Mouse (Mus musculus) lung, postnatal 0 days (tissue): ENCODE results near the gene Nr3c2. TPM values are rescaled to one million over a fixed set of nuclear protein-coding genes. Genes with fewer than 3 reads are reported as not detected.

Source experiments
- ATAC-seq: fragments of 200-750 bp; cut with Nextera tagmentation; 2 replicates; pipeline ENCODE4 v1.8.0; 2017; ENCODE audit warnings: moderate library complexity
- DNase-seq: peaks from one replicate; pipeline ENCODE4 v3.0.0-alpha.2; 2016; ENCODE audit warnings: low spot score
- H3K27ac ChIP-seq: fragments of 300-500 bp; sonication (generic); 2 replicates; pipeline ENCODE4 v1.5.1; 2014; ENCODE audit warnings: antibody characterized with exemption, mild to moderate bottlenecking, low read length, mixed read lengths
- H3K27me3 ChIP-seq: fragments of 300-500 bp; sonication (generic); replicated peaks from 2 replicates; pipeline ENCODE4 v1.6.1; 2014; ENCODE audit warnings: low read length, mixed read lengths; ENCODE audit not compliant: insufficient read depth
- H3K36me3 ChIP-seq: fragments of 300-500 bp; sonication (generic); 2 replicates; pipeline ENCODE4 v1.6.1; 2014; ENCODE audit warnings: low read length, mixed read lengths; ENCODE audit not compliant: insufficient read depth
- H3K4me1 ChIP-seq: fragments of 300-500 bp; sonication (generic); 2 replicates; pipeline ENCODE4 v1.6.1; 2014; ENCODE audit warnings: antibody characterized with exemption, low read depth, low read length, mixed read lengths; ENCODE audit not compliant: insufficient read depth
- H3K4me2 ChIP-seq: fragments of 300-500 bp; sonication (generic); replicated peaks from 2 replicates; pipeline ENCODE4 v1.6.1; 2014; ENCODE audit warnings: low read depth, mild to moderate bottlenecking, low read length, moderate library complexity, mixed read lengths
- H3K4me3 ChIP-seq: fragments of 300-500 bp; sonication (generic); 2 replicates; pipeline ENCODE4 v1.5.1; 2014; ENCODE audit warnings: low read depth, low read length
- H3K9ac ChIP-seq: fragments of 300-500 bp; sonication (generic); replicated peaks from 2 replicates; pipeline ENCODE4 v1.6.1; 2014; ENCODE audit warnings: low read depth, mild to moderate bottlenecking
- H3K9me3 ChIP-seq: fragments of 300-500 bp; sonication (generic); 2 replicates; pipeline ENCODE4 v1.6.1; 2016; ENCODE audit warnings: low read length, mixed read lengths
- CTCF ChIP-seq: IDR thresholded peaks from 2 replicates; pipeline ENCODE4 v1.5.1; 2016; ENCODE audit warnings: antibody characterized with exemption, mild to moderate bottlenecking
- EP300 ChIP-seq: IDR thresholded peaks from 2 replicates; pipeline ENCODE4 v1.6.1; 2016; ENCODE audit warnings: antibody characterized with exemption, mild to moderate bottlenecking, control low read depth
- WGBS: fragments of 180-500 bp; shearing (Covaris S2); extraction: QIAGEN DNeasy Blood & Tissue Kit; methylation state at CpG from one replicate; pipeline ENCODE4 v1.1.7; 2014; 5-methylcytosine and 5-hydroxymethylcytosine counted together
- polyA plus RNA-seq: library from polyadenylated mRNA; unstranded; fragments of >200 nt; fragmentation: Nextera tagmentation; extraction: Ambion mirVana; gene quantifications from 2 replicates; pipeline ENCODE4 v1.2.1, GENCODE M21; 2015

Nr3c2 gene
- polyA plus RNA-seq, 1 experiment from 2014 or later = 1.6 TPM

DNA sequence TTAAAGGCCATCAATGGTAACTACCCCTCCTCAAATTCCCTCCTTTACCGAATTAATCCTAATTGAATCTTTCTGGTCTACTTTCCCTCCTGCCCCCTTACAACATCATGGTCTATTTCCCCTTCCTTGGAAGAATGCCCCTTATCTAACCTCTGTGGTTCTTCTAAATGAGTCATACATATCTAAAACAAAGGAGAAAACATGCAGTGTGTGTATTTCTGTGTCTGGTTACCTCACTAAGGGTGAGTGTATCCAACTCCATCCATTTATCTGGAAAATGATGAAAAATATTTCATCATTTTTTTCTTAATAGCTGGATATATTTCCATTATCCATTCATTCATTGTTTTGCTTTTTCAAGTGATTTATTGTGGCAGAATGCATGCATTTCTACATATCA, 332.0 kb downstream of the Nr3c2 start:
- no peak for ATAC-seq
- Histone ChIP-seq H3K27me3 (no peaks in the 10 kb centered on the region), H3K4me3 (no peak overlapping the region), H3K27ac (no peak overlapping the region), H3K4me1 (no peaks in the 10 kb centered on the region), H3K9ac (no peak overlapping the region), H3K9me3 (no peaks in the 10 kb centered on the region), H3K36me3 (no peaks in the 10 kb centered on the region), H3K4me2 (no peak overlapping the region)
- WGBS = 90% methylated on average over 1 of the region's 1 CpGs
- no peak for DNase-seq
- TF ChIP-seq CTCF (no peak), EP300 (no peak)

DNA sequence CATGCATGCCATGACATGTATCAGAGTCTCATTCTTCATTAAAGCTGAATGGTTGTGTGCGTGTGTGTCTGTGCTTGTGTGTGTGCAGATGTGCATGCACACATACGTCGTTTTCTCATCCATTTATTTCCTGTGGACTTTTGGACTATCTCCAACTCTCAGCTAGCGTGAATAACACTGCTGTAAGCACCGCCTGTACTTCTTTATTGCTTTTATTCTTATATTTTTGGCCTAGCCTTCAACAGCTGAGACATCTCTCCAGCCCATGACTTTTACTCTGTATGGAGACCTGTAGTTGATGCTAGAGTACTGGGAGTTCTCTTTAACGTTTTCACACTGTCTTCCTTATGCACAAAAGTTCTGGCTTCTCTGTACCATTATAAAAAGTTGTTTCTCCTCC, 332.6 kb downstream of the Nr3c2 start:
- Histone ChIP-seq H3K9me3 (no peaks in the 10 kb centered on the region), H3K36me3 (no peaks in the 10 kb centered on the region), H3K27me3 (no peaks in the 10 kb centered on the region), H3K9ac (no peak overlapping the region), H3K27ac (no peak overlapping the region), H3K4me1 (no peaks in the 10 kb centered on the region), H3K4me3 (no peak overlapping the region), H3K4me2 (no peak overlapping the region)
- ATAC-seq = no peak
- 41% methylated on average over 6 of the region's 6 CpGs for WGBS
- TF ChIP-seq CTCF (no peak), EP300 (no peak)
- no peak for DNase-seq

DNA sequence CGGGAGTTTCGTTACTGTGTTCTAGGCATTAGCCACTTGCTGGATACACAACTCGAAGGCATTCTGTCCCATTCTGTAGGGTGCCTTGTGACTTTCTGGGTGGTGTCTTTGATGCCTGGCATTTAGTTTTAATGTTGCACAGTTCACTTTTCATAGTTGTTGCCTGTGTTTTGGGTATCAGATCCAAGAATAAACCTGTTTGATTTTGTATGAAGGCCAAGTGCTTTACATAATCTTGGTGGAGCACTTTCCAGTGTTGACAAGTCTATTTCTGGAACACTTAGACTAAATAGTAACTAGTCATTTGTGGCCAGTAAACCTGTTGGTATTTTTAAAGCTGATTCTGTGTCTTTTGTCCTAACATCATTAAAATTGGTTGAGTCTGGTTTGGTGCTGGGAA, 333.2 kb downstream of the Nr3c2 start:
- 54% methylated on average over 3 of the region's 3 CpGs for WGBS
- Histone ChIP-seq H3K4me2 (no peak overlapping the region), H3K4me3 (no peak overlapping the region), H3K27me3 (no peaks in the 10 kb centered on the region), H3K4me1 (no peaks in the 10 kb centered on the region), H3K27ac (no peak overlapping the region), H3K9ac (no peak overlapping the region), H3K9me3 (no peaks in the 10 kb centered on the region), H3K36me3 (no peaks in the 10 kb centered on the region)
- ATAC-seq (no peak), DNase-seq (peak; percentile 17)
- TF ChIP-seq EP300 = peak; percentile 59
- no peak for TF ChIP-seq CTCF

DNA sequence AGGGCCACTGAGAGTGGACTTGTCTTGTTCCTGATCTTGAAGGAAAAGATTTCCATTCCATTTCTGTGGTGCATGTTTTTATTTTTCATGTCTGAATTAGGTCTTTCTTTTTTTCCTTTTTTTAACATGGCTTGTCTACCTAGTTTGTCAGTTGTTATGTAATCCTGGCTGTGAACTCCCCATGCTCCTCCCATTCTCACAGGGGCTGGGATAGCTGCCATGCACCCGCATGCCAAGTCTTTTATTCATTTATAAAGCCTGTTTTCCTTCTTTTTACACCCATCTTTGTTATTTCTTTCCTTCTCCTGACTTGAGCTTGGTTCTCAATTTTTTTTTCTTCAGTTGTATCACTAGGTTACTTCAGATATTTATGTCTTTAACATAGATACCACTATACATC, 337.5 kb downstream of the Nr3c2 start:
- peak; percentile 18 for DNase-seq
- no peaks in the 10 kb centered on the region for H3K27me3 ChIP-seq
- no peak overlapping the region for H3K9ac ChIP-seq
- no peaks in the 10 kb centered on the region for H3K36me3 ChIP-seq
- no peaks in the 10 kb centered on the region for H3K4me1 ChIP-seq
- 49% methylated on average over 1 of the region's 1 CpGs for WGBS
- no peak overlapping the region for H3K4me2 ChIP-seq
- TF ChIP-seq CTCF (no peak), EP300 (no peak)
- H3K4me3 ChIP-seq = no peak overlapping the region
- H3K27ac ChIP-seq = no peak overlapping the region
- ATAC-seq = no peak
- H3K9me3 ChIP-seq = no peaks in the 10 kb centered on the region

DNA sequence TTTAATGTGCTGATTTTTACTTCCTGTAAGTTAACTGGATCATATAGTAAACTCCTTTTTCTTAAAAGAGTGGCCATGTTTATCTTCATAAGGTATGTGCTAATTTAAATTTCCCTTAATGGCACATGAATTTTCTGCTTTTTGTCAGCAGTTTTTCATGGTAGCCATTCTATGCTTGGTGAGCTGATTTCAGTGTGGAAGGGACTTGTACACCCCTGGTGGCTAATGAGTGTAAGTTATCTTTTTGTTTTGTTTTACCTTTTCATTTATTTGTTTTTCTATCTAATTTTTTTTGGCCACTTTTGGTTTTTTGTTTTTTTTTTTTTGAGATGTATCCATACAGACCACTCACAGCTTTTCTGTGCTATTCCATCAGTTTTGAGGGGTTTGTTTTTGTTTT, 340.2 kb downstream of the Nr3c2 start:
- H3K27ac ChIP-seq = no peak overlapping the region
- no peak overlapping the region for H3K4me3 ChIP-seq
- ATAC-seq = no peak
- no peaks in the 10 kb centered on the region for H3K27me3 ChIP-seq
- no peaks in the 10 kb centered on the region for H3K36me3 ChIP-seq
- H3K4me1 ChIP-seq = no peaks in the 10 kb centered on the region
- peak; percentile 20 for DNase-seq
- H3K4me2 ChIP-seq = no peak overlapping the region
- H3K9me3 ChIP-seq = no peaks in the 10 kb centered on the region
- H3K9ac ChIP-seq = no peak overlapping the region
- TF ChIP-seq CTCF (peak; percentile 55), EP300 (no peak)

DNA sequence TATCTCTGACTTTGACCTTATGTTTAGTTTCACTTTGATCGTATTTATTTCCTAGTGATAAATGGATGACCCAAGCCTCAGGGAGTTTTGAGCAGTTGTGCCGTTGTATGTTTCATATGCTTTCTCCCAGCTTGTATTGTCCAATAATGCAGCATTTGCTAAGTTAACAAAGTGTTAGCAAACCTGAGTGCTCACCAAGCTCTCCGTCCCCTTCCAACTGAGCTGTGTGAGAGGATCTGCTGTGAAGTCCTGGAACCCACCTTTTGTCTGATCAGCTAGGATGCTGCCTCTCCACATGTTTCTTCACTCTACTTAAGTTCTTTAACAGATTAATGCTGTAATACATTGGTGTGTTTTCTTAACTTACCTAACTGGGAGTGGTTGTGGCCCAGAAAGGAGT, 342.1 kb downstream of the Nr3c2 start:
- no peak overlapping the region for H3K27ac ChIP-seq
- DNase-seq (no peak), ATAC-seq (no peak)
- no peak overlapping the region for H3K4me3 ChIP-seq
- TF ChIP-seq CTCF (no peak), EP300 (no peak)
- WGBS = 77% methylated on average over 3 of the region's 3 CpGs
- no peaks in the 10 kb centered on the region for H3K4me1 ChIP-seq
- H3K4me2 ChIP-seq = no peak overlapping the region
- no peaks in the 10 kb centered on the region for H3K27me3 ChIP-seq
- H3K9me3 ChIP-seq = no peaks in the 10 kb centered on the region
- H3K36me3 ChIP-seq = no peaks in the 10 kb centered on the region
- no peak overlapping the region for H3K9ac ChIP-seq

DNA sequence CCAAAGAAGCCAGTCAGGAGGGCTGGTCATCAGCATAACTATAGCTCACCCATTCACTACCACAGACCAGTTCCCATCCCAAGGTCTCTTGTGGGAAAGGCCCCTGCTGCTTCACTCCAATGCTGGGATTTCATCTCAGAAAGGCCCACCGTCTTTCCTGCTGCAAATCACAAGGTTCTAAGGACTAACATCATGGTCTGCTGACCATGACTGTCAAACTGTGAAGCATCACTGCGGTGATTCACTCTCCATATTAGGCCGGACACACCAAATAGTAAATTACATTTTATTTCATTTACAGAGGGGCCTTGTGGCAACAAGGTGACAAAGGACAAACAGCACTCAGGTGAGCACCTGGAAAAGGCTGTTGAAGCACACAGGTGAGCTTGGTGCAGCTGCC, 350.9 kb downstream of the Nr3c2 start:
- 90% methylated on average over 3 of the region's 3 CpGs for WGBS
- H3K27me3 ChIP-seq = no peaks in the 10 kb centered on the region
- H3K9me3 ChIP-seq = no peaks in the 10 kb centered on the region
- H3K9ac ChIP-seq = no peak overlapping the region
- H3K4me1 ChIP-seq = no peaks in the 10 kb centered on the region
- H3K27ac ChIP-seq = no peak overlapping the region
- no peak overlapping the region for H3K4me3 ChIP-seq
- 0 out of 2 replicates have a peak, but pooled peaks cover 8% of the 10 kb centered on the region for H3K36me3 ChIP-seq
- no peak overlapping the region for H3K4me2 ChIP-seq
- no peak for ATAC-seq
- DNase-seq = no peak
- TF ChIP-seq EP300 (no peak), CTCF (no peak)
